Mouse (Mus musculus) CD8-positive naive resting alpha-beta T cell, adult 2 months (primary cell): Measurements from ENCODE around the gene Ankrd50.

ENCODE experiments used
- DNase-seq, 2 experiments: peaks; one replicate each; pipeline ENCODE4 v3.0.0; 2022; ENCODE audit warnings: low read depth in 2 of 2, low spot score in 2 of 2

Gene Ankrd50

GRCm38 (mm10) chr3:38466880-38467405 is 17.7 kb downstream of the Ankrd50 start:
- DNase-seq: no peak

- no peak for DNase-seq
Observed at GRCm38 (mm10) chr3:38466139-38466538, 18.5 kb downstream of the Ankrd50 start.

GRCm38 (mm10) chr3:38463149-38463548 is 21.5 kb downstream of the Ankrd50 start:
- no peak for DNase-seq

GRCm38 (mm10) chr3:38461742-38462141 is 22.9 kb downstream of the Ankrd50 start:
- DNase-seq: no peak

GRCm38 (mm10) chr3:38460250-38460624 is 24.4 kb downstream of the Ankrd50 start:
- DNase-seq: no peak

GRCm38 (mm10) chr3:38459507-38460249 is 25.0 kb downstream of the Ankrd50 start:
- DNase-seq: no peak

GRCm38 (mm10) chr3:38457041-38457440 is 27.6 kb downstream of the Ankrd50 start:
- no peak for DNase-seq

- no peak for DNase-seq
Observed at GRCm38 (mm10) chr3:38452199-38452598, 32.4 kb downstream of the Ankrd50 start.

- no peak for DNase-seq
Observed at GRCm38 (mm10) chr3:38446586-38446985, 38.1 kb downstream of the Ankrd50 start.

- no peak for DNase-seq
Observed at GRCm38 (mm10) chr3:38443875-38444274, 40.8 kb downstream of the Ankrd50 start.

GRCm38 (mm10) chr3:38440564-38440991 is 44.1 kb downstream of the Ankrd50 start:
- DNase-seq: peak; percentile 8 to 34

GRCm38 (mm10) chr3:38436596-38436995 is 48.0 kb downstream of the Ankrd50 start:
- DNase-seq: no peak

- no peak for DNase-seq
Observed at GRCm38 (mm10) chr3:38435828-38436227, 48.8 kb downstream of the Ankrd50 start.

- DNase-seq: no peak
Observed at GRCm38 (mm10) chr3:38434486-38434885, 50.2 kb downstream of the Ankrd50 start.

GRCm38 (mm10) chr3:38433495-38434464 is 50.9 kb downstream of the Ankrd50 start:
- no peak for DNase-seq

GRCm38 (mm10) chr3:38431461-38431860 is 53.2 kb downstream of the Ankrd50 start:
- no peak for DNase-seq

GRCm38 (mm10) chr3:38431042-38431441 is 53.6 kb downstream of the Ankrd50 start:
- no peak for DNase-seq

GRCm38 (mm10) chr3:38427200-38427599 is 57.4 kb downstream of the Ankrd50 start:
- no peak for DNase-seq

- no peak for DNase-seq
Observed at GRCm38 (mm10) chr3:38423966-38424365, 60.7 kb downstream of the Ankrd50 start.

- no peak for DNase-seq
Observed at GRCm38 (mm10) chr3:38419896-38420295, 64.7 kb downstream of the Ankrd50 start.

GRCm38 (mm10) chr3:38415292-38415930 is 69.2 kb downstream of the Ankrd50 start:
- no peak for DNase-seq
